Mouse (Mus musculus): Measurements from ENCODE around the gene Hace1.

GRCm38 (mm10) chr10:45605853-45606252 is 28.2 kb downstream of the Hace1 start:
- TF ChIP-seq POLR2A (IDR thresholded peaks at IDR 0.05; ENCODE audit: insufficient read length, low read depth) (no peak), MYOD1 (IDR thresholded peaks at IDR 0.05; ENCODE audit: control insufficient read depth in 1 of 3, insufficient read length in 2 of 3, low read depth in 2 of 3) (no peak), CEBPB (IDR thresholded peaks at IDR 0.05; ENCODE audit: insufficient read depth, poor library complexity, severe bottlenecking) (no peak), TCF12 (IDR thresholded peaks at IDR 0.05; ENCODE audit: insufficient read depth, poor library complexity, severe bottlenecking) (no peak), TCF3 (IDR thresholded peaks at IDR 0.05; ENCODE audit: insufficient read length, low read depth) (no peak)

Data from myocyte (in vitro differentiated cells).